Mouse (Mus musculus) neural tube, embryonic 11.5 days (tissue): Measurements from ENCODE around the gene Fubp1. TPM values are rescaled to one million over a fixed set of nuclear protein-coding genes. Genes with fewer than 3 reads are reported as not detected.
"Not testable (repeated sequence)": the region's sequence is repeated elsewhere in the genome, so short reads cannot be mapped to it uniquely, and the experiment has no call there.

Source experiments
- ATAC-seq: fragments of 200-750 bp; cut with Nextera tagmentation; 2 replicates; pipeline ENCODE4 v1.8.0; 2017; ENCODE audit warnings: moderate number of reproducible peaks, mild to moderate bottlenecking, moderate TSS enrichment, moderate library complexity; ENCODE audit not compliant: insufficient read depth, low FRiP score, low TSS enrichment
- DNase-seq: peaks from one replicate; pipeline ENCODE4 v3.0.0-alpha.2; 2015; ENCODE audit warnings: low spot score
- H3K27ac ChIP-seq: fragments of 300-500 bp; sonication (generic); 2 replicates; pipeline ENCODE4 v1.5.1; 2014; ENCODE audit warnings: low read depth, mild to moderate bottlenecking, low read length
- H3K27me3 ChIP-seq: fragments of 300-500 bp; sonication (generic); 2 replicates; pipeline ENCODE4 v1.6.1; 2014; ENCODE audit warnings: mild to moderate bottlenecking, low read length, mixed read lengths; ENCODE audit not compliant: control insufficient read depth, insufficient read depth
- H3K36me3 ChIP-seq: fragments of 300-500 bp; sonication (generic); 2 replicates; pipeline ENCODE4 v1.6.1; 2014; ENCODE audit warnings: mild to moderate bottlenecking, low read length, moderate library complexity, mixed read lengths; ENCODE audit not compliant: control insufficient read depth, insufficient read depth
- H3K4me1 ChIP-seq: fragments of 300-500 bp; sonication (generic); 2 replicates; pipeline ENCODE4 v1.6.1; 2014; ENCODE audit warnings: low read length, mixed read lengths; ENCODE audit not compliant: control insufficient read depth, insufficient read depth
- H3K4me2 ChIP-seq: fragments of 300-500 bp; sonication (generic); 2 replicates; pipeline ENCODE4 v1.6.1; 2014; ENCODE audit warnings: low read depth, mild to moderate bottlenecking, moderate library complexity
- H3K4me3 ChIP-seq: fragments of 300-500 bp; sonication (generic); 2 replicates; pipeline ENCODE4 v1.5.1; 2014; ENCODE audit warnings: low read depth, low read length
- H3K9ac ChIP-seq: fragments of 300-500 bp; sonication (generic); 2 replicates; pipeline ENCODE4 v1.6.1; 2014; ENCODE audit warnings: mild to moderate bottlenecking, low read length
- H3K9me3 ChIP-seq: fragments of 300-500 bp; sonication (generic); 2 replicates; pipeline ENCODE4 v1.6.1; 2016; ENCODE audit warnings: low read length; ENCODE audit not compliant: control insufficient read depth
- WGBS: fragments of 180-500 bp; shearing (Covaris S2); extraction: QIAGEN DNeasy Blood & Tissue Kit; methylation state at CpG from one replicate; pipeline ENCODE4 v1.1.7; 2014; 5-methylcytosine and 5-hydroxymethylcytosine counted together
- polyA plus RNA-seq: library from polyadenylated mRNA; unstranded; fragments of >200 nt; fragmentation: Nextera tagmentation; extraction: Ambion mirVana; gene quantifications from 2 replicates; pipeline ENCODE4 v1.2.1, GENCODE M21; 2014

The Fubp1 gene
- polyA plus RNA-seq, 1 experiment from 2014 or later, result 403 TPM

DNA sequence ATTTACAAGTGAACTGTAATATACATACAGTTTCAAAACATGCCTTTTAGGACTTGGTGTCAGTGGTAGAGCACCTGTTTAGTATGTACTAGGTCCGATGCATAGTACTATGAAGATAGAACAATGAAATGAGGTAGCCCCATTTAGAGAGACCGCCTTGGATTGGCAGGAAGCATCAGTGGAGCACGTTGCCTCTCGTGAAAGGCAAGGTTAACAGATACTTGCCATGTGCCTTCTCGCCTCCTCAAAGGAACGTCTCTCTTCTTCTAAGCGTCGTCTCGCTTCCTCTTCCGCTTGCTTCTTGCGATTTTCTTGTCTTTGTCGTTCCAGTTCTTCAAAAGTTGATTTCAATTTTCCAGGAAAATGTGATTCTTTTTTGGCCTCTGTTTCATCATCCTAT, 37.5 kb downstream of the Fubp1 start:
- 89% methylated on average over 12 of the region's 12 CpGs for WGBS
- no peak for DNase-seq

DNA sequence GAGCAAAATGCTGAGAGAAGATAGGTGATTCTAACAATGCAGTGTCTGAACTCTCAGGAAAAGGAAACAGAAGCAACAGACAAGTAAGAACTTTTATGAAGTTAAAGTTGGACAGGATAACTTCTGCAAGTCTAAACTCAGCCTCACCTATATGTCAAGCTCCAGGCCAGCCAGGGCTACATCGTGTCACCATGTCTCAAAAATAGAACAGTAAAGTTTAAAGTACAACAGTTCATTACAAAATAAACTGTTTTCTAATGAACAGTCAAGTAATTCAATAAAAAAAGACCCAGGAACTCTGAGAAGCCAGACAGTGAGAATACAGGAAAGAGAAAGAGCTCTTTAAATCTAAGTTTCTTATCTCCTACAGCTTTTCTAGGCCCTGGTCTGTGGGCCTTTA, 40.3 kb downstream of the Fubp1 start:
- Histone ChIP-seq H3K36me3 (no peaks in the 10 kb centered on the region), H3K27me3 (no peaks in the 10 kb centered on the region), H3K4me2 (no peak overlapping the region), H3K4me3 (no peak overlapping the region), H3K27ac (no peak overlapping the region), H3K4me1 (no peaks in the 10 kb centered on the region), H3K9ac (no peak overlapping the region), H3K9me3 (no peaks in the 10 kb centered on the region)
- WGBS, result 88% methylated on average over 1 of the region's 1 CpGs
- DNase-seq (no peak), ATAC-seq (no peak)

More for the DNA sequence above, 37.5 kb downstream of the Fubp1 start:
- Histone ChIP-seq H3K4me3 (no peak overlapping the region), H3K9me3 (no peaks in the 10 kb centered on the region), H3K4me2 (no peak overlapping the region), H3K4me1 (no peaks in the 10 kb centered on the region), H3K27ac (no peak overlapping the region), H3K9ac (no peak overlapping the region), H3K27me3 (no peaks in the 10 kb centered on the region), H3K36me3 (no peaks in the 10 kb centered on the region)
- no peak for ATAC-seq

DNA sequence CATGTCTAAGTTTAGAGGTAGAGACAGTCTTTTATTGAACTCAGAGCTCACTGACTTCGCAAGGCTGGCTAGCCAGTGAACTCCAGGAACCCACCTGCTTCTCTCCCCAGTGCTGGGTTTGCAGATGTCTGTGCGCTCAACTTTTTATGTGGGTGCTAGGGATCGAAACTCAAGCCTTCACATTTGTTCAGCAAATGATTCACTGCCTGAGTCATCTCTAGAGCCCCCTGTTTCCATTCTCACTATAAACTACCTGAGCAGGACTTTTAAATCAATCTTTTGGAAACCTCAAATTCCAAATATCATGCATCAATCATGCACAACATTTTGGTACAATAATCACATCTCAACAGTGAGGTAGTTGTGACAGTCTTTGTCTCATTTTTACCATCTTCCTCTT, 47.3 kb downstream of the Fubp1 start:
- WGBS, result 86% methylated on average over 3 of the region's 3 CpGs
- no peak overlapping the region for H3K4me3 ChIP-seq
- ATAC-seq (no peak), DNase-seq (no peak)
- no peak overlapping the region for H3K9ac ChIP-seq
- no peaks in the 10 kb centered on the region for H3K36me3 ChIP-seq
- no peak overlapping the region for H3K27ac ChIP-seq
- no peak overlapping the region for H3K4me2 ChIP-seq
- H3K9me3 ChIP-seq, result no peaks in the 10 kb centered on the region
- no peaks in the 10 kb centered on the region for H3K27me3 ChIP-seq
- H3K4me1 ChIP-seq, result no peaks in the 10 kb centered on the region; the same call in 1 of the 2 replicates

DNA sequence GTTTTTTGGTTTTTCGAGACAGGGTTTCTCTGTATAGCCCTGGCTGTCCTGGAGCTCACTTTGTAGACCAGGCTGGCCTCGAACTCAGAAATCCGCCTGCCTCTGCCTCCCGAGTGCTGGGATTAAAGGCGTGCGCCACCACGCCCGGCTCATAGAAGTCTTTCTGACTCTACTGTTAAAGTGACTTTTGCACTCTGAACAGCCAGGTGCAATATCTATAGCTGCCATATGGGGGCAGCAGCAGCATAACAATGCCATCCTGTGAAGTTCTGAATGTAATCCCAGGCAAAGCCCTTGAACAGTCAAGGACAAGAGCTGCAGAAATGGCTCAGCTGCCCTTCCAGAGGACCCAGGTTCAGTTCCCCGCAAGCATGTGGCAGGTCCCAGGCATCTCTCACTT, 49.2 kb downstream of the Fubp1 start:
- not testable (repeated sequence) for H3K27ac ChIP-seq
- DNase-seq, result peak; percentile 80

DNA sequence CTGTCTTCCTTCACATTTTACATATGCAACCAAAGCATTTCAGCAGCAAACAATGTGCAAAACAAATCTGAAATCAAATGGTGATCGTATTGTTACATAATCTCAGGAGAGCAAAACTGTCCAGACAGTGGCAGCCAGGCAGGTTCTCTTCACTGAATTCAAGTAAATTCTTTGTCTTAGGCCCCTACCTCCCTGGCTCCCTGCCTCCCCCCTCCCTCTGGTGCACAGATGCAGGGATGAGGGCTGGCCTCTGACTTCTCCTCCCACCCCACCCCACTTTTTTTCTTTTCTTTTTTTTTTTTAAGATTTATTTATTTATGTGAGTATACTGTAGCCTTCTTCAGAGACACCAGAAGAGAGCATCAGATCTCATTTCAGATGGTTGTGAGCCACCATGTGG, 50.1 kb downstream of the Fubp1 start:
- H3K4me1 ChIP-seq, result peaks cover 7% of the 10 kb centered on the region
- ATAC-seq (no peak), DNase-seq (no peak)
- H3K9me3 ChIP-seq, result no peaks in the 10 kb centered on the region
- no peak overlapping the region for H3K27ac ChIP-seq
- peaks cover 3% of the 10 kb centered on the region; the same call in 1 of the 2 replicates for H3K27me3 ChIP-seq
- WGBS, result 87% methylated on average over 1 of the region's 1 CpGs
- no peak overlapping the region for H3K4me2 ChIP-seq
- H3K4me3 ChIP-seq, result no peak overlapping the region
- no peaks in the 10 kb centered on the region for H3K36me3 ChIP-seq
- no peak overlapping the region for H3K9ac ChIP-seq

More for the DNA sequence above, 49.2 kb downstream of the Fubp1 start:
- H3K4me1 ChIP-seq, H3K4me2 ChIP-seq, H3K9me3 ChIP-seq, ATAC-seq, H3K36me3 ChIP-seq, H3K4me3 ChIP-seq, H3K27me3 ChIP-seq, H3K9ac ChIP-seq: not testable (repeated sequence)
- 39% methylated on average over 7 of the region's 9 CpGs for WGBS

DNA sequence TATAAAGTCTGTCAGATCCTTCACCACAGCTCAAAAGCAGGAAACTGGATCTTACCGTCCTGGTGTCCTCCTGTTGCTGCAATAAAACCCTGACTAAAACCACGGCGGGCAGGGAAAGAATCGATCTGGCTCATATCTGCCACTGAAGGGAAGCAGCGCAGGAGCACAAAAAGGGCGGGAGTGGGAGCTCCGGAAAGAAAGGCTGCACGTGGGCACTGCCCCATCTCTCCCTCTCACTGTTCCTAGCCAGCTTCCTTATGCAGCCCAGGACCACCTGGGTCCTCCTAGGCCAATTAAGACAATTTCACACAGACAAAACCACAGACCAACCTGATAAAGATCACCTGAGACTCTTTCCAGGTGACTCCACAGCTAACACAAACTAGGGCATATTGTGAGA, 51.2 kb downstream of the Fubp1 start:
- no peaks in the 10 kb centered on the region for H3K9me3 ChIP-seq
- 53% methylated on average over 8 of the region's 8 CpGs for WGBS

DNA sequence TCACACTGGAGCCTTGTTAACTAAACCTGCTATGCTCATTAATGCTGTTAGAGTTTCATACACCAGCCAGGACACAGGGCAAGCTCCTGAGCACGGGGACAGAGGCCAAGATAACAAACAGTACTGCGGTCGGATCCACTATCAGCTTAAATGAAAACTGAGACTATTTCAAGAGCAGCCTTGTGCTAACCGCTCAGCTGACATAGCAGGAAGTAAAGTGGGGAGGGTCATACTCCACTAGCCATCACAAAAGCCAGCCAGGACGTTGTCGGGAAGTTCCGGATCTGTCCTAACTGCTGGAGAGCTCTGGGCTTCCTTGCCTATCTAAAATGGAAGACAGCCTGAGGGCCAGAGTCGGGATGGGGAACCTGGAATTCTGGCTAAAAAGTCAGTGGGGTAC, 51.7 kb downstream of the Fubp1 start:
- H3K4me1 ChIP-seq, result peaks cover 9% of the 10 kb centered on the region
- H3K27ac ChIP-seq, result no peak overlapping the region
- no peak overlapping the region for H3K4me3 ChIP-seq
- H3K9ac ChIP-seq, result no peak overlapping the region
- peaks cover 8% of the 10 kb centered on the region; the same call in 1 of the 2 replicates for H3K27me3 ChIP-seq
- H3K9me3 ChIP-seq, result no peaks in the 10 kb centered on the region
- H3K36me3 ChIP-seq, result no peaks in the 10 kb centered on the region
- DNase-seq (no peak), ATAC-seq (no peak)
- H3K4me2 ChIP-seq, result no peak overlapping the region
- WGBS, result 36% methylated on average over 8 of the region's 8 CpGs

More for the DNA sequence above, 51.2 kb downstream of the Fubp1 start:
- H3K27me3 ChIP-seq, result peaks cover 6% of the 10 kb centered on the region; the same call in 1 of the 2 replicates
- H3K9ac ChIP-seq, result no peak overlapping the region
- no peaks in the 10 kb centered on the region for H3K36me3 ChIP-seq
- no peak for DNase-seq
- ATAC-seq, result no peak
- no peak overlapping the region for H3K4me3 ChIP-seq
- H3K4me1 ChIP-seq, result peaks cover 9% of the 10 kb centered on the region
- H3K27ac ChIP-seq, result no peak overlapping the region
- H3K4me2 ChIP-seq, result no peak overlapping the region

DNA sequence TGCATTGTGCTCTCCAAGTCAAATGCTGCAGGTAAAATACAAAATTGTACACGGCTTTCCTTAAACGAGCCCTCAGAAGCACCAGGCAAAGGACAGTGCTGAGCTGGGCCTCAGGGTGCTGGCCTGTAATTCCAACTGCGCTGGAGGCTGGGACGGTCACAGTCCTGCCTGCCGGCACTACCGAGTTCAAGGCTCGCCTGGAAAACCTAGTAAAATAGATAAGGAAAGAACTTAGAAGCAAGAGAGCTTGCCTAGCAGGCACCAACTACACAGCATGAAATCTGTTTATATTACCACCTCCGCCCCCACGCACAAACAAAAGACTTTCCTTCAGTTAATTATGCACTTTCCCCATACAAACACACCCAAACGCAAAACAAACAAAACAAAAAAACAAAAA, 54.2 kb downstream of the Fubp1 start:
- H3K4me3 ChIP-seq, result no peak overlapping the region
- no peak overlapping the region for H3K4me2 ChIP-seq
- no peak overlapping the region for H3K9ac ChIP-seq
- H3K27ac ChIP-seq, result no peak overlapping the region
- no peaks in the 10 kb centered on the region for H3K36me3 ChIP-seq
- ATAC-seq, result no peak
- peaks cover 8% of the 10 kb centered on the region; the same call in 1 of the 2 replicates for H3K27me3 ChIP-seq
- no peaks in the 10 kb centered on the region for H3K9me3 ChIP-seq
- WGBS, result 26% methylated on average over 10 of the region's 10 CpGs
- DNase-seq, result no peak
- H3K4me1 ChIP-seq, result peaks cover 9% of the 10 kb centered on the region

DNA sequence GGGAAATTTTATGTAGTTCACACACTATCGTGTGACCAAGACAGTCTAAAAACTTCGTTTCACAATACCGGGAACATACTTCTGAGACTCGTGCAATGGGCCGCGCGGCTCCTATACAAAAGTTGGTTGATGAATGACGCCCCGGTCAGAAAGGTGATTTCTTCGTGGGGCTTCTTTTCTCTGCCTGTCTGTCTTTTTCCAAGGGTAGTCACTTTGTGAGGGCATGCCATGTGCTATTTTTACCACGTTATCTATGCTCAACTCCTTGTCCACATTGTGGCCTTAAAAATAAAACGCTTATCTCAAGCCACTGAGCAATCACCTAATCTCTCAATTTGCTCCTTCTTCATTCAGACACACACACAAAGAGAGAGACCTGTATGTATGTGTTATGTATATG, 54.6 kb downstream of the Fubp1 start:
- ATAC-seq (0 out of 2 replicates have a peak, but pooled peaks have one; percentile 1), DNase-seq (no peak)
- Histone ChIP-seq H3K4me1 (peaks cover 9% of the 10 kb centered on the region), H3K36me3 (no peaks in the 10 kb centered on the region), H3K27ac (no peak overlapping the region), H3K9me3 (no peaks in the 10 kb centered on the region), H3K27me3 (peaks cover 8% of the 10 kb centered on the region; the same call in 1 of the 2 replicates), H3K4me2 (peak overlapping the region; percentile 94), H3K4me3 (peak overlapping the region; percentile 54), H3K9ac (no peak overlapping the region; the same call in 1 of the 2 replicates)
- 17% methylated on average over 12 of the region's 12 CpGs for WGBS
